Mouse (Mus musculus): ENCODE data around the gene Nosip. TPM values are rescaled to one million over a fixed set of nuclear protein-coding genes. Genes with fewer than 3 reads are reported as not detected.

Nosip gene
- polyA plus RNA-seq, 1 experiment from 2014 or later, result 75.0 TPM

GRCm38 (mm10) chr7:45030857-45031256, 31.4 kb upstream of the Nosip start:
- Histone ChIP-seq H3K4me1 (ENCODE audit: control insufficient read depth, insufficient read depth, low read length) (no peaks in the 10 kb centered on the region), H3K4me3 (ENCODE audit: low read length) (no peak overlapping the region), H3K27me3 (ENCODE audit: control insufficient read depth, insufficient read depth, low read length) (no peaks in the 10 kb centered on the region), H3K9me3 (ENCODE audit: control insufficient read depth, low read length) (no peaks in the 10 kb centered on the region), H3K4me2 (replicated peaks; ENCODE audit: low read depth, low read length) (no peak overlapping the region), H3K36me3 (ENCODE audit: control insufficient read depth, insufficient read depth, low read length) (peaks cover 87% of the 10 kb centered on the region), H3K27ac (ENCODE audit: low read depth, low read length) (no peak overlapping the region), H3K9ac (ENCODE audit: low read depth, low read length) (no peak overlapping the region)
- 95% methylated on average over 8 of the region's 8 CpGs for whole genome bisulfite sequencing
- ATAC-seq (ENCODE audit: low FRiP score, low TSS enrichment), result no peak

GRCm38 (mm10) chr7:45033722-45034359, 28.4 kb upstream of the Nosip start:
- no peak for ATAC-seq (ENCODE audit: low FRiP score, low TSS enrichment)
- H3K27me3 ChIP-seq (ENCODE audit: control insufficient read depth, insufficient read depth, low read length), result no peaks in the 10 kb centered on the region
- no peak overlapping the region for H3K27ac ChIP-seq (ENCODE audit: low read depth, low read length)
- H3K4me3 ChIP-seq (ENCODE audit: low read length), result no peak overlapping the region
- no peak overlapping the region for H3K4me2 ChIP-seq (replicated peaks; ENCODE audit: low read depth, low read length)
- H3K4me1 ChIP-seq (ENCODE audit: control insufficient read depth, insufficient read depth, low read length), result no peaks in the 10 kb centered on the region
- H3K36me3 ChIP-seq (ENCODE audit: control insufficient read depth, insufficient read depth, low read length), result peaks cover 96% of the 10 kb centered on the region
- H3K9ac ChIP-seq (ENCODE audit: low read depth, low read length), result no peak overlapping the region
- WGBS, result 93% methylated on average over 19 of the region's 19 CpGs
- H3K9me3 ChIP-seq (ENCODE audit: control insufficient read depth, low read length), result no peaks in the 10 kb centered on the region

- Histone ChIP-seq H3K4me2 (replicated peaks; ENCODE audit: low read depth, low read length) (no peak overlapping the region), H3K27me3 (ENCODE audit: control insufficient read depth, insufficient read depth, low read length) (no peaks in the 10 kb centered on the region), H3K4me1 (ENCODE audit: control insufficient read depth, insufficient read depth, low read length) (no peaks in the 10 kb centered on the region), H3K36me3 (ENCODE audit: control insufficient read depth, insufficient read depth, low read length) (peaks cover 97% of the 10 kb centered on the region), H3K4me3 (ENCODE audit: low read length) (no peak overlapping the region), H3K27ac (ENCODE audit: low read depth, low read length) (no peak overlapping the region), H3K9ac (ENCODE audit: low read depth, low read length) (no peak overlapping the region), H3K9me3 (ENCODE audit: control insufficient read depth, low read length) (no peaks in the 10 kb centered on the region)
- ATAC-seq (ENCODE audit: low FRiP score, low TSS enrichment), result no peak
- WGBS, result 92% methylated on average over 3 of the region's 3 CpGs
Measured at GRCm38 (mm10) chr7:45035631-45036030, 26.6 kb upstream of the Nosip start.

GRCm38 (mm10) chr7:45036702-45037101, 25.5 kb upstream of the Nosip start:
- 78% methylated on average over 11 of the region's 11 CpGs for WGBS
- H3K4me3 ChIP-seq (ENCODE audit: low read length), result no peak overlapping the region

GRCm38 (mm10) chr7:45037720-45038361, 24.4 kb upstream of the Nosip start:
- Histone ChIP-seq H3K4me2 (replicated peaks; ENCODE audit: low read depth, low read length) (no peak overlapping the region), H3K9me3 (ENCODE audit: control insufficient read depth, low read length) (no peaks in the 10 kb centered on the region), H3K4me1 (ENCODE audit: control insufficient read depth, insufficient read depth, low read length) (no peaks in the 10 kb centered on the region), H3K9ac (ENCODE audit: low read depth, low read length) (no peak overlapping the region), H3K36me3 (ENCODE audit: control insufficient read depth, insufficient read depth, low read length) (peaks cover 97% of the 10 kb centered on the region), H3K4me3 (ENCODE audit: low read length) (no peak overlapping the region), H3K27ac (ENCODE audit: low read depth, low read length) (no peak overlapping the region), H3K27me3 (ENCODE audit: control insufficient read depth, insufficient read depth, low read length) (no peaks in the 10 kb centered on the region)
- no peak for ATAC-seq (ENCODE audit: low FRiP score, low TSS enrichment)
- 80% methylated on average over 7 of the region's 7 CpGs for WGBS

More at GRCm38 (mm10) chr7:45036702-45037101, 25.5 kb upstream of the Nosip start:
- no peaks in the 10 kb centered on the region for H3K9me3 ChIP-seq (ENCODE audit: control insufficient read depth, low read length)
- peaks cover 97% of the 10 kb centered on the region for H3K36me3 ChIP-seq (ENCODE audit: control insufficient read depth, insufficient read depth, low read length)
- H3K9ac ChIP-seq (ENCODE audit: low read depth, low read length), result no peak overlapping the region
- no peak for ATAC-seq (ENCODE audit: low FRiP score, low TSS enrichment)
- H3K4me1 ChIP-seq (ENCODE audit: control insufficient read depth, insufficient read depth, low read length), result no peaks in the 10 kb centered on the region
- no peak overlapping the region for H3K27ac ChIP-seq (ENCODE audit: low read depth, low read length)
- H3K4me2 ChIP-seq (replicated peaks; ENCODE audit: low read depth, low read length), result no peak overlapping the region
- H3K27me3 ChIP-seq (ENCODE audit: control insufficient read depth, insufficient read depth, low read length), result no peaks in the 10 kb centered on the region

- Histone ChIP-seq H3K4me2 (replicated peaks; ENCODE audit: low read depth, low read length) (no peak overlapping the region), H3K36me3 (ENCODE audit: control insufficient read depth, insufficient read depth, low read length) (peaks cover 97% of the 10 kb centered on the region), H3K4me3 (ENCODE audit: low read length) (no peak overlapping the region), H3K9me3 (ENCODE audit: control insufficient read depth, low read length) (no peaks in the 10 kb centered on the region), H3K27ac (ENCODE audit: low read depth, low read length) (no peak overlapping the region), H3K9ac (ENCODE audit: low read depth, low read length) (no peak overlapping the region), H3K4me1 (ENCODE audit: control insufficient read depth, insufficient read depth, low read length) (no peaks in the 10 kb centered on the region), H3K27me3 (ENCODE audit: control insufficient read depth, insufficient read depth, low read length) (no peaks in the 10 kb centered on the region)
- no peak for ATAC-seq (ENCODE audit: low FRiP score, low TSS enrichment)
- 93% methylated on average over 9 of the region's 9 CpGs for WGBS
Measured at GRCm38 (mm10) chr7:45038411-45038810, 23.8 kb upstream of the Nosip start.

GRCm38 (mm10) chr7:45040851-45041250, 21.4 kb upstream of the Nosip start:
- Histone ChIP-seq H3K27me3 (ENCODE audit: control insufficient read depth, insufficient read depth, low read length) (no peaks in the 10 kb centered on the region), H3K9me3 (ENCODE audit: control insufficient read depth, low read length) (no peaks in the 10 kb centered on the region), H3K4me2 (replicated peaks; ENCODE audit: low read depth, low read length) (no peak overlapping the region), H3K4me1 (ENCODE audit: control insufficient read depth, insufficient read depth, low read length) (no peaks in the 10 kb centered on the region), H3K4me3 (ENCODE audit: low read length) (no peak overlapping the region), H3K9ac (ENCODE audit: low read depth, low read length) (no peak overlapping the region), H3K27ac (ENCODE audit: low read depth, low read length) (no peak overlapping the region), H3K36me3 (ENCODE audit: control insufficient read depth, insufficient read depth, low read length) (peaks cover 97% of the 10 kb centered on the region)
- ATAC-seq (ENCODE audit: low FRiP score, low TSS enrichment), result no peak
- 93% methylated on average over 9 of the region's 9 CpGs for whole genome bisulfite sequencing

GRCm38 (mm10) chr7:45043307-45043706, 18.9 kb upstream of the Nosip start:
- Histone ChIP-seq H3K27me3 (ENCODE audit: control insufficient read depth, insufficient read depth, low read length) (no peaks in the 10 kb centered on the region), H3K36me3 (ENCODE audit: control insufficient read depth, insufficient read depth, low read length) (peaks cover 97% of the 10 kb centered on the region), H3K9ac (ENCODE audit: low read depth, low read length) (no peak overlapping the region), H3K9me3 (ENCODE audit: control insufficient read depth, low read length) (no peaks in the 10 kb centered on the region), H3K27ac (ENCODE audit: low read depth, low read length) (no peak overlapping the region), H3K4me2 (replicated peaks; ENCODE audit: low read depth, low read length) (no peak overlapping the region), H3K4me3 (ENCODE audit: low read length) (no peak overlapping the region), H3K4me1 (ENCODE audit: control insufficient read depth, insufficient read depth, low read length) (no peaks in the 10 kb centered on the region)
- WGBS, result 95% methylated on average over 14 of the region's 14 CpGs
- ATAC-seq (ENCODE audit: low FRiP score, low TSS enrichment), result no peak

GRCm38 (mm10) chr7:45045741-45046140, 16.5 kb upstream of the Nosip start:
- Histone ChIP-seq H3K27ac (ENCODE audit: low read depth, low read length) (no peak overlapping the region), H3K36me3 (ENCODE audit: control insufficient read depth, insufficient read depth, low read length) (peaks cover 99% of the 10 kb centered on the region), H3K9me3 (ENCODE audit: control insufficient read depth, low read length) (no peaks in the 10 kb centered on the region), H3K27me3 (ENCODE audit: control insufficient read depth, insufficient read depth, low read length) (no peaks in the 10 kb centered on the region), H3K9ac (ENCODE audit: low read depth, low read length) (no peak overlapping the region), H3K4me1 (ENCODE audit: control insufficient read depth, insufficient read depth, low read length) (0 out of 2 replicates have a peak, but pooled peaks cover 2% of the 10 kb centered on the region), H3K4me3 (ENCODE audit: low read length) (no peak overlapping the region), H3K4me2 (replicated peaks; ENCODE audit: low read depth, low read length) (no peak overlapping the region)
- ATAC-seq (ENCODE audit: low FRiP score, low TSS enrichment), result no peak
- 94% methylated on average over 22 of the region's 22 CpGs for WGBS
